Mouse (Mus musculus) cerebellum, adult 11-12 months (tissue): ENCODE results near the gene Dkk2.
"Not testable (repeated sequence)": the region's sequence is repeated elsewhere in the genome, so short reads cannot be mapped to it uniquely, and the experiment has no call there.

ENCODE experiments used
- DNase-seq: peaks from one replicate; pipeline ENCODE4 v3.0.0; 2022

The Dkk2 gene

DNA sequence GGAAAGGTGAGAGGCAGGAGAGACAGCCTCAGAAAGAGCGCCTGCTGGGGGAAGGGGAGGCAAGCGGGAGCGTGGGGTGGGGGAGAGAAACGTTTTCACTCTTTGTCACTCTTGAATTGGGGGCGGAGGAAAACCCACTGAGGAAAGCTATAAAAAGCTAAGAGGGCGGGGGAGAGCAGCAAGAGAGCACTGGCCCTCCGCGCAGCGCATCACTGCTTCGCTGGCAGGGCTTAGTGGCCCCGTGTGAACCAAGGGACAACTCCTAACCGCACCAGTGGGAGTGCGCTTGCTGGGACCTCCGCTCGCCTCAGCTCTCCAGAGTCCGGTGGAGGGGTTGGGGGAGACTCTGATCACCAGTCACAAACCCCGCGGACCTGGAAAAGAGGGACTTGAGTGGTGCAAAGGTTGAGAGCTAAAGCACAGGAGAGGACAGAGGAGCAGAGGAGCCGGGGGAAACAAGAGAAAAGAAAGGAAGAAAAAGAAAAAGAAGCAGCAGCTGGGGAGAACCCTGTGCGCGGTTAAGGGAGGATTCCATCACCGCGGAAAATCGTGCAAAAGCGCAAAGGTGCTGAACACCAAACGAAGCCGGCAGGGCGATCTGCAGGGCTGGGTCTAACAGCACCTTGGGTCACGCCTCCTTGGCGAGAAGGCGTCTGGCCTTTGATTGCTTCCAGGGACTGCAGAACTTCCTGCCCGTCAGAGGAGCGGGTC, at the start of gene Dkk2:
TSS of gene Dkk2 (plus strand) at position 181 of the 711 bp plus-strand sequence.
- no peak for DNase-seq

DNA sequence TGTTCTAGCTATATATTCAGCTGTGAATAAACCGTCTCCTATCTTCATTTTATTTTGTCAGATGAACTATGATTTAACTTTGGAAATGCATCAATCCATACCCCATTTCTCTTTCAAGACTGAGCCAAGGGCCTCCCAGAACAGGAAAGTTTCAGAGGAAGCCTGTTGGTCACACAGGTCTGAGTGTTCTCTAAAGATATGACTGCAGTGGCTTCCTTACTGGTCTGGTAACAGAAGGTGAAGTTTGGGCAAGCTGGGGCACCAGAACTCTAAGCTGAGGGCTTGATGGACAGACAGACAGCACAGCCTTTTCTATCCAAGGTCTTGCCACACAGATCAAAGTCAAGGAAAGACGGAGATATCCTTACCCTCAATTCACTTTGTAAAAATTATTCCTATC, 48.4 kb upstream of the Dkk2 start:
- DNase-seq = no peak

DNA sequence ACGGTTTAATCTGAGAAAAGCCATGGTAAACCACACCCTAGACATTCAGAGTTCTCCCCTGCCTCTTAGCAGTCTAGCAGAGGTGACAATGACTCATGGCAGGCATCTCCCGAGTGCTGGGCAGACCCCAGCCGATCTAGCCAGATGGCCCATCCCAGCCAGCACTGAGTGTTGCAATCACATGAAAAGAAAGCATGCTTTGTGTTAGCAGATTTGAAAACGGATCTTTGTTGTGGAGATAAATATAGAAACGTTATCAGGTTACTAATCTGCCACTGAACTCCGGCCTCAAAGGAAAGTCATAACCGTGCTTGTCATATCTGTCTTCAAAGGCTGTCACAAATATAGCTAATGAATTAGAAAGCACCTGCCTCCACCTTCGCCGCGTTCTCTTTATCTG, 47.4 kb upstream of the Dkk2 start:
- DNase-seq = no peak

DNA sequence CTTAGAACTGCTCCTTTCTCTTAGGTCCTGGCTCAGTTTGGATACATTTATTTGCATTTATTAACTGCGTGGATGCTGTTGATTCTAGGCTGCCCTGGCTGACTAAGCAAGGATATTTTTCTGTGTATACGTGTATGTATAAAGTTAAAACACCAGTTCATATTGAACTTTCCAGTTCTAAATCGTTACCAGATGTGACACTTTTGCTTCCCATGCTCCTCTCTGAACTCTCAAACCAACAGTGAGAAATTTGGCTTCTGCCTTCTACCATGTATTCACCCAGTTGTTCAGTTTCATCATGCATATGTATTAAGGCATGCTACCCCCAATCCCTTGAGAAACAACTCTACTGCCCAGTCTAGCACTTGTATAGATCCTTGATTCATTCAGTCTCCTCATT, 45.0 kb upstream of the Dkk2 start:
- no peak for DNase-seq

DNA sequence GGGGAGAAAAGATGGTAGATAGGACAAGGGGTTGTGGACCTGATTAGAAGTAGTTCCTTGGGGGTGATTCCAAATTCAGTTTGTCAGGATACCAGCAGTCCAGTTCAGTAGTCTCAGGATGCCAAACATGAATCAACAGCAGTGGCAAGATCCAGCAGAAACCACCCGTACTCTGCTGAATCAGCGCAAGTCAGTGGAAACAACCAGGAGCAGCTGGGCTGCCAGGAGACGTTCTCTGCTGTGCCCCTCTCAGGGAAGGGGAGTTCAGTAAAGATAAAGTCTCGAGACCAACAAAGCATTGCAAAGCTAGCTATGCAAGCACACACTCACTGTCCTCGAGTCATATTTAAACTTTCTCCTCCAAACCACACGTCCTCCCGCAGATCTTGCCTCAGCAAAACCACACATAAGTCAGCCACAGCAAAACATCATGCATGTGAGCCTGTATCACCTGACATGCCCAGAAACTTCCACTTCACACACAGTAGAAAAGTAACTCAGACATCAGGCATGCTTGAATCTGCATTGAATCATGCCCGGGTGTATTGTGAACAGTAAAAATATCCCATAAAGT, 34.1 kb upstream of the Dkk2 start:
- DNase-seq = no peak

DNA sequence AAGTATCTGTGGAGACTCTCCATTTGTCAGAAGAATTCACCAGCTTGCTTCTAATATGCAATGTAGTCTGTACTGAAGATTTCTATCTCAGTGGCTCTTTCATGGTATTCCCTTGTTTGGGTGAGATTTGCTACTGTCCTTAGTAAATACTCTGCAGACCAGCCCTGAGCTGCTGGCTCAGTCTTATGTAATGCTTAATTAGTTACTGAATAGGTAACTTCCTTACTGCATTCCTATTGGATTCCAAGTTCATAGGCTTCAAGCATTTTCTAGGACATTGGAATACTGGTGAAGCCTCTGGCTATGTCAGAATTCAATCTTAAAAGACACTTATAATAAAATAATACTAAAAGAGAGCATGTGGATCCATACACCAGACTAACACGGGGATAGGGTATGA, 22.3 kb upstream of the Dkk2 start:
- not testable (repeated sequence) for DNase-seq

DNA sequence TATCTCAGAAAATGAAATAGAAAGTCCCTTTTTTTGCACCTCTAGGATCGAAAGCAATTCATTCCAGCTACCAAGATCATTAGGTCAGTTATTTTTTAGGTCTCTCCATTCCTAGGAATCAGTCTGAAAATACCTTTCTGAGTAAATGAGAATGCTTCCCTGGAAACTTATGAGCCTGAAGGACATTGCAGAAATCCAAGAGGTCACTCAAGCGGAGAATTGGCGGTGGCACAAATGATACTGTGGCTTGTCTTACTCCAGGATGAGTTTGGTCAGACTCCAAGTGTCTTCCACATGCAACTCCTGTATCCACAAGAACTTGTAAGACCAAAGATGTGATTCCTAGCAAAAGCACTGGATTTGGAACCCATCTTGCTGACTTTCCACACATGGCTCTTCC, 21.7 kb upstream of the Dkk2 start:
- DNase-seq = no peak

DNA sequence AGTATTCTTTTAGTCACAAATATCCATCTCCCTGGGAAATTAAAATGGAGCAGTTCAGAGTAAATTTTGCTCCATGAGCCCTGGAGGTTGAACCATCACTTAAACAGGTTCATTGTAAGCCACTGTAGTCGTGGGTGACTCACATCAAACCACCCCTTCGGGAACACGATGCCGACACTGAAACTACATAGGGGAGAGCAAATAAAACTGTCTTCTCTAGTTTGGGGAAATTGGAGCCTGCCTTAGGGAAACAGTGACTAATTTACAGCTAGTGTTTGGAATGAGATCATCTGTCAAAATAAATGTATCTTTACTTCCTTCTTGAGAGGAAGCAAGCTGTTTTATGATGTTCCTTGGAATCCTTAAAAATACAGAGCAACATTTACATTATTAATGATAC, 21.1 kb upstream of the Dkk2 start:
- no peak for DNase-seq

DNA sequence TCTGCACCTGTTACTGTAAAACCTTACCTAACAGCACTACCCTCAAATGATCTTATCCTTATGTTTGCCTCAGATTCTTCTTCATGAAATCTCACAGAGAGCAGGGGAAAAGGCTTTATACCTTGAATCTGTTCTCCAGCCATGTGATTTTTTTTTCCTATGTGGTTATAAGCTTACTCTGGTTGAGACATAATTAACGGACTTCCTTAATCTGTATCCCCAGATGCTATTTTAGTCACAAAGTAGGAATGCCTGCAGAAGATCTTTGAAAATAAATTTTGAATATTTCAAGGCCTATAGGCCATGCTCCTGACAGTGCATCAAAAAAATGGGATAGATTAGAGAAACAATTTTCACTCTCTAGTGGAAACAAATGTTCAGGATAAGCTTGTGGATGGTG, 20.2 kb upstream of the Dkk2 start:
- DNase-seq = no peak

DNA sequence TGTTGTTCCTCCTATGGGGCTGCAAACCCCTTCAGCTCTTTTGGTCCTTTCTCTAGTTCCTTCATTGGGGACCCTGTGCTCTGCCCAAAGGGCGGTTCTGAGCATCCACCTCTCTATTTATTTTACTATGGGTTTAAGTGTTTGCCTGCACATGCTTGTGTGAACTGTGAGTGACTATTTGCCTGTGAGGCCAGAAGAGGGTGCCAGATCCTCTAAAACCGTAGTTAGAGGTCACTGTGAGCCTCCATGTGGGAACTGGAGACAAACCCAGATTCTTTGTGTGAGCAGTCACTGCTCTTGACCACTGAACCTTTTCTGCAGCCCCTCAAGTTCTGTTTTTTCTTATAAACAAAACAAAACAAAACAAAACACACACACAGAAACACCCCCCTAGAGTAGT, 14.1 kb upstream of the Dkk2 start:
- no peak for DNase-seq

DNA sequence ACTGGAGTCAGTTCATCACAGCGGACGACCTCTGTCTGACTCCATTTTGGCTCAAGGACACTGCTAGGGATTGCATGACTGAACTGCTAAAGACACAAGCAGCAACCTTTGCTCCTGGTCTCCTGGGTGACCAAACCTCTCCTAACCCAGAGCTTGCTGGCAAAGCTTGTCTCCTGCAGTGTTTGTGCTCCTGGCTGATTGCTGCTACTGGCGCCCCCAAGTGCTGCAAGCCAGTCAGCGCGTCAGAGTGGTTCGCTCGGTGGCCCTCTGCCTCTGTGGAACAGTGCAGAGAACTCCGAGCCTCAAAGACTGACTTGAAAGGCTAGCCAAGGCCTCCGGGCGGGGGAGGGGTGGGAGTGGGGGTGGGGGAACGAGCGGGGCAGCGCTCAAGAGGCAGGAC, 1.1 kb upstream of the Dkk2 start:
- DNase-seq = no peak

DNA sequence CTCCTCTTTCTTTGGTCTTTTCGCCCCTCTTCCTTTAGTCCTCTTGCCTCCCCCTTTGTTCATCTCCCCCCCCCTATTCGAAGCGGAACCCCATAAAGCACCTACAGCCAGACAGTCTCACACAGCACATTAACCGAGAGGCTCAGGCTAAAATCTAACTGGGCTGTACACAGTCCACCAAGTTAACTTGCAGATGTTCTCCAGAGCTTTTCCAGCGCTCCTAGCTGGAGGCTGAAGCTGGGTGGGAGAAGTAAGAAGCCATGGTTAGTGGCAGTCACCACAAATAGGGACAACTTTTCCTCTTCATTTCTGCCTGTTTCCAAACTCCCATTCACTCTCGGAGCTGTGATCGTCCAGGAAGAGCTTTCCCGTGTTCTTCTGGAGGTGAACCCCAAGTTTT, 412 bp upstream of the Dkk2 start:
- DNase-seq = no peak

DNA sequence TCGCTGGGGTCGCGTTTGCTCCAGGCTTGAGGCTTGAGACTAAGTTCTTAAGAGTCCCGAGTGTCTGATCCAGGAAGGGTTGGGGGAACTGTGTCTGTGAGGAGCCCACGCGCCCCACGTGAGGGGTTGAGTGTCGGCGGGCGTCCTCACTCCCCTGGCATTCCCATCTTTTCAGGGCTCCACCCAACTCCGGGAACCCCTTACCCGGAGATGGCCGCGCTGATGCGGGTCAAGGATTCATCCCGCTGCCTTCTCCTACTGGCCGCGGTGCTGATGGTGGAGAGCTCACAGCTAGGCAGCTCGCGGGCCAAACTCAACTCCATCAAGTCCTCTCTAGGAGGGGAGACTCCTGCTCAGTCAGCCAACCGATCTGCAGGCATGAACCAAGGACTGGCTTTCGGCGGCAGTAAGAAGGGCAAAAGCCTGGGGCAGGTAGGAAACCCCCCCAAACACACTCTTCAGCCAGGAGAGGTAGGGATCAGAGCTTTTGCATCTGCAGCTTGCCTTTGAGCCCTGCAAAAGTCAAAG, 795 bp downstream of the Dkk2 start:
- no peak for DNase-seq

DNA sequence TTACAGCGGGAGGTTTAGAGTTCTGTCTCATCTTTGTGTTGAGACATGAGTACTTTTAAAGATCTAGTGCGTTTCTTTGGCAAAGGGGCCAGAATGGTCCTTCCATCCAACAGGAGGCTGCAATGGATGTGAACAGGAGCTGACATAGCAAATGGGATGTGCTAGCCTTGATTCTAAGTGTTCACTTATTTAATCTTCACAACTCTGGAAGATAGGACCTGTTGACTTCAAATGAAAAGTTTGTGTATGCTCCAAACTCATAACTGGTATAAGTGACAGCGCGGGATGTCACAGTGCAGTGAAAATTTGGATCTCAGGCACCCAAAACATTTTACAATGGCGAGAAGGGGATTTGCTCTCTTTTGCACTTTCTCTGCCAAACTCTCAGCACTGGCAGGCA, 1.4 kb downstream of the Dkk2 start:
- DNase-seq = no peak

DNA sequence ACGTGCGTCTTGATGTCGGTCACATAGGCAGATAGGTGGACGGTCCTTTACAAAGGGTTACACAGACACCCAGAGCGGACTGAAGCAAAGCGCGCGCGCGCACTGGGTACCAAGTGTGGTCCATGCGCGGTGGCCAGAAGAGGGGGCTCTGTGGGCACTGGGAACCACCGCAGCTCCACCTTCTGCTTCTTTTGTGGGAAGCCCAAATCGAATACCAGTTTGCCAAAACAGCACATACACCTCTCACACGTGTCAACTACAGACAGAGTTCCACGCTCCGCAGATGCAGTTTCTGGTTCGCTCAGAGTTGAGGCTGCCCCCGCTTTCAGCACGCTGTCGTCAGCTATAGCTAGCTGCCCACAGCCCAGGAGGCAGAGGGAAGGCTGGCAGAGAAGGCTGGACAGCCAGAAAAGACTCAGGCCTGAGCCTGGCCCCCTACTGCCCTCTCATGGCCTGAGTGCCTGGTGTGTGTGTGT, 2.0 kb downstream of the Dkk2 start:
- no peak for DNase-seq

DNA sequence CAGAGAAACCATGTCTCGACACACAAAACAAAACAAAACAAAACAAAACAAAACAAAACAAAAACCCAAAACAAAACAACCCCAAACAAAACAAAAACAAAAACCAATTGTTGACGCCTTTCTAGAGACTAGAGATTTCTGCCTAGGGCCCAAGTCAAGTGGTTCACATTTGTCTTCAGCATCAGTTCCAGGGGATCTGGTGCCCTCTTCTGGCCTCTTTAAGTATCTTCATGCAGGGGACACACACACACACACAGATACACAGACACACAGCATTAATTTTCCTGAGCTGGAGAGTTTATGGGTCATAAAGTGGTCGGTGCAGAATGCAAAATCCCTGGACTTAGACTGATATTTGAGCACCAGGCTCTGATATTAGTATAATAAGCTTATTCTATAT, 7.9 kb downstream of the Dkk2 start:
- DNase-seq = no peak

DNA sequence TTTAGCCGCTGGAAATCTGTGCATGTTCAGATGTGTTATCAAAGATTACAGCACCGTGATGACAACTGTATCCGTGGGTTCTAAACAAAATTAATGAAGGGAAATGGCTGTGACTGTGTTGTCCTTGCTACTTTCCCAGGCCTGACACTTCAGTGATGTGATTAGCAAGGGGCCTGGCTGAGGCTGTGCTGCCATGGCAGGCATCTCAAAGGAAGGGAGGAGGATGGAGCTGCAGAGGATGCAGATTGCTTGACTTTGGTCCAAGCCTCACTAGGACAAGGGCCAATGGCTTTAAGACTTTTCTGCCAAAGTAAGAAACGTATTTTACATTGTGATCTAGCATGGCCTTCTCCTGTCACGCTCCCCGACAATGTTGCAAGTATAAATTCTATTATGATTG, 11.2 kb downstream of the Dkk2 start:
- no peak for DNase-seq

DNA sequence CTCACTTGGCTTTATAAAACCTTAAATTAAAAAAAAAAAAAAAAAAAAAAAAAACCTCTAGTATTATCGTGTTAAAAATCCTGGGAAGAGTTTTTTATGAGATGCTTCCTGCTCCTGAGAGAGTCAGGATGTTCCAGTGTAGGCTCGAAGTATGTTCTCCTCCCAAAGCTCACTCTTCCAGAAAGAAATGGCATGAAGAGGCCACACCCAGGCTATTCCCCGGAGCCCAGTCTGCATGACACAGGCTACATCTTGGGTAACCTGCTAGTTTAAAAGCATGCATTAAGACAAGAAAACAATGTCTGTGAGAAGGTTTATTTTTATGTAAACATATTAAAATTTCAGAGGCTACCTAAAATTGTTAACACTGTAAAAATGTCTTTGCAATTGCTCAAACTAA, 15.7 kb downstream of the Dkk2 start:
- no peak for DNase-seq

DNA sequence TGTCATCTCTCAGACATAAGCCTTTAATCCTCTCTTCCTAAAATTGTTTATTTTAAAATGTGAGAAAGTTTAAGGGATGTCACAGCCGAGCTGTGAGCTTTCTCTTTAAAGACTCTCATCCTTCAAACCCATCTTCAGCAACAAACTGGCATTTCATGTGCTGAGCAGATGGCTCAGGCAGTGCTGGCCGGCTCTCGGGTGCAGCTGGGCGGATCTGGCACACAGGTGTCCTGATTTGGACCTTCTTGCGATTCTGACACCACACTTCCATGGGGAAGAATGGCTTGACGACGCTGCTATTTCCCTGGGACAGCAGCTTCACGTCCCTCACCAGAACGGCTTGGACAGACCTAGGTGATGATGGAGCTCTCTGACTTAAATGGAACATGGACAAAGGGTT, 17.9 kb downstream of the Dkk2 start:
- DNase-seq = peak; percentile 69

DNA sequence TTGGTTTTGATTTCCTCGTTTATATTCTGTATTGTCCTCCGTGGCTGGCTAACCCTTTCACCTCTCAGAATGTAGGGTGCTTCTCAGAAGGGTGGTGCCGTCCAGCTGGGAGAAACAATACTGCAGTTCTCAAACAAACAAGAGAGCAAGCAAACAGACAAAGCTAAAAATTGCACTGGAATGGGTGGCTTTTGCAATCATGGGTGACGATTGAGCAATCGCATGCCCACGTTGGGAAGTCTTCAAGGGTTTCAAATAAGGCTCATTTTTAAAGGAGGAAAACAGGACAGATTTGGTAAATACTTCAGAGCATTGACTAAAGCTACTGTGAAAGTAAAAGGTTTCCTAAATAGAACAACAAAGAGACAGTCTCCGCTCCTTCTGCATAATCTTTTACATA, 18.4 kb downstream of the Dkk2 start:
- no peak for DNase-seq

DNA sequence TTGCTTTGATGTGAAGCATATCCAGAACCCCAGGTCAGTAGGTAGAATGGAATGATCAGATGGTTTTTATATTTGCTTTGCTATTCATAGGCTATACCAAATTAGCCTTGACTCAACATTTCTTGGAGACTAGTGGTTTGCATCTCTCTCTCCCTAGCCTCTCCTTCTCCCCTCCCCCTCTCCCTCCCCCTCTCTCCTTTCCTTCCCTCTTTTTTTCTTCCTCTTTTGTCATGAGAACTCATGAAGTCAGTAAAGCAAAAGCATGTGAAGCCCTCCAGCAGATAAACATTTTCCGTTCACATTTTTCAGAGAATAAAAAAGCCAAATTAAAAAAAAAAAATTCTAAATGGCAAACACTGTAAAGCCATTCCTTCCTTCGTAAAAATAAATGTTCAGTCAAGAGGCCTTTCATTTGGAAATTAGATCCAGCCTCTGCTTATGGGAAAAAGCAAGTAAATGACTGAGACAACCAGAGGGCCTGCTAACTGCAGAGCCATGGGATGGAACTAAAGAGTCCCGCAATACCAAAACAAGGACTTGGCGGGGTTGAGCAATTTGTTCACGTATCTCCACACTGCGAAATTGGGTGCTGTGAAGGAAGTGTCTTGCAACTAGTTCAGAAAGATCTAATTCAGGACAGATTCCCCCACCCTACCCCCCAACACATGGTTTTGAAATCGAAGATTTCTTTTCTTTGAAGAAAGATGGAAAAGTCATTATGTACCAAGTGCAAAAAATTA, 30.9 kb downstream of the Dkk2 start:
- DNase-seq = no peak

DNA sequence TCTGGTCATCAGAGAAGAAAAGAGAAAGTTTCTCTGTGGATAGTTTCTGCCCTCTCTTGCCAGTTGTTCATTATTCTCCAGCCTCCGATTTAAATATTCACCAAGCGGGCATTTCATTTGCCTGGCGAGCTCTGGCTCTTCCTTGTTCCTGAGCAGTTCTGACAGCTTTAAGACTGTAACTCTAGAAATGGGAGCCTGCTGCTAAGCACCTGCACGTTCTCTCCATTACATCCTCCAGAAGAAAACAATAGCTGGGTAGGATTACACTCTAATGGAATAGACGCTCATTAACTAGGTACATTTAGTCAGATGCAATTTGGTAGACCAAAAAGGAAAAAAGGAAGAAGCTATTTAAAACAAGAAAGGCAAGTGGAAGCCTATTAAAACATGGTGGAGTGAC, 36.3 kb downstream of the Dkk2 start:
- DNase-seq = no peak

DNA sequence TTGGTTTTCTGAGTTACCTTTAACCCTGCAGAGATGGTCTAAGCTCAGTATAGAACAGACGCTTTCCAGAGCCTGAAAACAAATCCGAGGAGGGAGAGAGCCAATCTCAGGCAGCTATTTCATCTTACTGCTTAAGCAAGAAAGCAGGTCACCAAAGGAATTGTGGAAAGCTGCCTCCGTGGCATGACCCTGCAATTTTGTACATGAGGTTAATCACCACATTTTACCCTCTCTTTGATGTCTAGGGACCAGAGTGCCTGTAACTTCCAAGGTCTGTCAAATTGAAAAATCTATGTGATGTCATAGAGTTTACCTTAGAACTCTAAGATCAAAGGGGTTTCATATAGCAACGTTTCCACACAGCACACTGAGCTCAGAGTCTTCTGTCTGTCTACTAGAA, 37.5 kb downstream of the Dkk2 start:
- DNase-seq = no peak

DNA sequence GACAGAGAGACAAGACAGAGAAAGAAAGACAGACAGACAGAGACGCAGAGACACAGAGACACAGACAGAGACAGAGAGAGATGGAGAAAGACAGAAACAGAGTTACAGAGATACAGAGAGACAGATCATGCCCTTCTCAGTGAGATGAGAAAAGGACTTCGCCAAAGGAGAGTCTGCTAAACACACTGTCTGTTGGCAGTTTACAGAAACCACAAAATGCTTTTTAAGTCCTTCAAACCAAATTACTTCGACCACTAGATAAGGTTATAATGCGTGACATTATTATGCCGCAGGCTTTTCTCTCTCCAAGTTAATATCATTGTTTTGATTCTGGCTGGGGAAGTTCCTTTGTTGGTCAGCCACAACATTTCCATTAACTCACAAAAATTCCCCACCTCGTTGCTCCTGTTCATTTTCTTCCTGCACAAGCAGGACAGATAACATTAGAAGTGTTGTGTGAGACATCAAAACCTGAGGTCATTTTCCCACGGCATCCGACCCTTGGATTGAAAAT, 40.2 kb downstream of the Dkk2 start:
- DNase-seq = no peak
